Mouse (Mus musculus): ENCODE results near the gene Gsn. TPM values are rescaled to one million over a fixed set of nuclear protein-coding genes. Genes with fewer than 3 reads are reported as not detected.

The Gsn gene
- total and polyA plus RNA-seq, 3 experiments, result 24.2 to 54.2 (median 42.9) TPM

GRCm38 (mm10) chr2:35302049-35302885 is 46.1 kb downstream of the Gsn start:
- H3K9ac ChIP-seq (ENCODE audit: insufficient read depth, low read depth), result no peak overlapping the region
- H3K4me2 ChIP-seq (ENCODE audit: insufficient read depth, low read depth, poor library complexity, severe bottlenecking), result no peak overlapping the region
- peaks cover 0 to 9% of the 10 kb centered on the region in 2 experiments; a peak in 2 of 4 replicates for H3K4me1 ChIP-seq (ENCODE audit: control insufficient read depth in 1 of 2, insufficient read depth in 2 of 2)
- no peak for TF ChIP-seq TCF12 (IDR thresholded peaks at IDR 0.05; ENCODE audit: low read depth, low read length)
- no peak for TF ChIP-seq CHD1 (IDR thresholded peaks at IDR 0.05; ENCODE audit: low read depth, low read length)
- no peak for TF ChIP-seq BHLHE40 (IDR thresholded peaks at IDR 0.05; ENCODE audit: low read depth, low read length)
- TF ChIP-seq JUND (conservative IDR thresholded peaks at IDR 0.05; ENCODE audit: low read depth, low read length), result no peak
- H3K27me3 ChIP-seq (replicated peaks), result no peaks in the 10 kb centered on the region
- in situ Hi-C loops (cut with MboI; ENCODE audit: low pct_ligation_motif_present, low pct_unique_long_range_greater_than_20kb, low sequenced_read_pairs) (no loop called here), dilution Hi-C loops (cut with MboI; ENCODE audit: extremely low pct_ligation_motif_present, extremely low pct_unique_long_range_greater_than_20kb, low sequenced_read_pairs) (no loop called here)
- no peak overlapping the region for H3K4me3 ChIP-seq (replicated peaks in 1 of 3; ENCODE audit: low read depth in 2 of 3, low read length in 2 of 3, poor library complexity in 1 of 3)
- H3K36me3 ChIP-seq (replicated peaks in 1 of 2; ENCODE audit: control insufficient read depth in 1 of 2, insufficient read depth in 1 of 2, low read length in 1 of 2), result peaks cover under 1 to 57% of the 10 kb centered on the region in 2 experiments
- no peak overlapping the region for H3K27ac ChIP-seq (ENCODE audit: insufficient read depth, low read depth)
- DNase-seq (ENCODE audit: extremely low read depth), result no peak
- H3K9me3 ChIP-seq (replicated peaks; ENCODE audit: low read length), result no peaks in the 10 kb centered on the region
- H3K79me2 ChIP-seq (replicated peaks; ENCODE audit: control insufficient read depth, extremely low read depth, insufficient read depth, poor library complexity, severe bottlenecking), result no peaks in the 10 kb centered on the region

GRCm38 (mm10) chr2:35308166-35308565 is 52.0 kb downstream of the Gsn start:
- Histone ChIP-seq H3K4me3 (replicated peaks in 1 of 3; ENCODE audit: low read depth in 2 of 3, low read length in 2 of 3, poor library complexity in 1 of 3) (no peak overlapping the region), H3K4me2 (ENCODE audit: insufficient read depth, low read depth, poor library complexity, severe bottlenecking) (no peak overlapping the region), H3K9me3 (replicated peaks; ENCODE audit: low read length) (no peaks in the 10 kb centered on the region), H3K4me1 (ENCODE audit: control insufficient read depth in 1 of 2, insufficient read depth in 2 of 2) (peaks cover 3 to 16% of the 10 kb centered on the region in 2 experiments; a peak in 3 of 4 replicates), H3K79me2 (replicated peaks; ENCODE audit: control insufficient read depth, extremely low read depth, insufficient read depth, poor library complexity, severe bottlenecking) (no peaks in the 10 kb centered on the region), H3K9ac (ENCODE audit: insufficient read depth, low read depth) (no peak overlapping the region), H3K27ac (ENCODE audit: insufficient read depth, low read depth) (no peak overlapping the region), H3K27me3 (replicated peaks) (no peaks in the 10 kb centered on the region), H3K36me3 (replicated peaks in 1 of 2; ENCODE audit: control insufficient read depth in 1 of 2, insufficient read depth in 1 of 2, low read length in 1 of 2) (peaks cover 3 to 29% of the 10 kb centered on the region in 2 experiments)
- dilution Hi-C loops (cut with MboI; ENCODE audit: extremely low pct_ligation_motif_present, extremely low pct_unique_long_range_greater_than_20kb, low sequenced_read_pairs) (no loop called here), in situ Hi-C loops (cut with MboI; ENCODE audit: low pct_ligation_motif_present, low pct_unique_long_range_greater_than_20kb, low sequenced_read_pairs) (no loop called here)
- TF ChIP-seq POLR2AphosphoS2 (IDR thresholded peaks at IDR 0.05; ENCODE audit: low read depth, low read length) (no peak), MAZ (IDR thresholded peaks at IDR 0.05; ENCODE audit: low read depth, low read length) (no peak), ETS1 (conservative IDR thresholded peaks at IDR 0.05; ENCODE audit: low read depth, low read length) (no peak), HCFC1 (IDR thresholded peaks at IDR 0.05; ENCODE audit: low read depth, low read length) (no peak), BHLHE40 (IDR thresholded peaks at IDR 0.05; ENCODE audit: low read depth, low read length) (no peak), SMC3 (IDR thresholded peaks at IDR 0.05; ENCODE audit: low read depth, low read length) (no peak), USF1 (IDR thresholded peaks at IDR 0.05; ENCODE audit: low read depth, low read length) (no peak), MXI1 (IDR thresholded peaks at IDR 0.05; ENCODE audit: low read depth, low read length) (no peak)
- no peak for DNase-seq (ENCODE audit: extremely low read depth)
